Mouse (Mus musculus) gastrocnemius, postnatal 4 days (tissue): ENCODE measurements around the gene Neil3. TPM values are rescaled to one million over a fixed set of nuclear protein-coding genes. Genes with fewer than 3 reads are reported as not detected.
"Not testable (repeated sequence)": the region's sequence is repeated elsewhere in the genome, so short reads cannot be mapped to it uniquely, and the experiment has no call there.

ENCODE experiments used
- DNase-seq, 2 experiments: peaks; one replicate each; pipeline ENCODE4 v3.0.0; 2021 to 2022; ENCODE audit warnings: low spot score in 2 of 2, mixed read lengths in 2 of 2
- total RNA-seq, 2 experiments: library from RNA; stranded (reverse); gene quantifications; 2 replicates each; pipeline ENCODE4 v1.2.3; 2021

Neil3 gene
- total RNA-seq, 2 experiments from 2014 or later: 13.8 to 15.6 TPM

GRCm38 (mm10) chr8:53539585-53539984 is 99.3 kb downstream of the Neil3 start:
- DNase-seq: no peak

GRCm38 (mm10) chr8:53538049-53538448 is 100.8 kb downstream of the Neil3 start:
- not testable (repeated sequence) for DNase-seq

Other genes with a start within 250 kb of the Neil3 start
- 10 to 100 TPM; 15.0 to 18.4 TPM for gene Aga, start 127.3 kb downstream of the Neil3 start, total RNA-seq